Mouse (Mus musculus) intestine, postnatal 0 days (tissue): ENCODE measurements around the gene Cntnap5c. TPM values are rescaled to one million over a fixed set of nuclear protein-coding genes. Genes with fewer than 3 reads are reported as not detected.

ENCODE experiments used
- ATAC-seq: fragments of 200-750 bp; cut with Nextera tagmentation; 2 replicates; pipeline ENCODE4 v1.8.0; 2017; ENCODE audit warnings: mild to moderate bottlenecking, moderate TSS enrichment, moderate library complexity
- H3K27ac ChIP-seq: fragments of 300-500 bp; sonication (generic); 2 replicates; pipeline ENCODE4 v1.5.1; 2014; ENCODE audit warnings: mild to moderate bottlenecking, low read depth, low read length, moderate library complexity
- H3K27me3 ChIP-seq: fragments of 300-500 bp; sonication (generic); replicated peaks from 2 replicates; pipeline ENCODE4 v1.6.1; 2014; ENCODE audit warnings: low read length, mixed read lengths; ENCODE audit not compliant: control insufficient read depth, insufficient read depth
- H3K36me3 ChIP-seq: fragments of 300-500 bp; sonication (generic); 2 replicates; pipeline ENCODE4 v1.6.1; 2014; ENCODE audit warnings: mild to moderate bottlenecking, moderate library complexity; ENCODE audit not compliant: control insufficient read depth, insufficient read depth
- H3K4me1 ChIP-seq: fragments of 300-500 bp; sonication (generic); replicated peaks from 2 replicates; pipeline ENCODE4 v1.6.1; 2014; ENCODE audit warnings: antibody characterized with exemption, low read length, mixed read lengths; ENCODE audit not compliant: control insufficient read depth, insufficient read depth
- H3K4me2 ChIP-seq: fragments of 300-500 bp; sonication (generic); replicated peaks from 2 replicates; pipeline ENCODE4 v1.6.1; 2014; ENCODE audit warnings: low read depth, mild to moderate bottlenecking, moderate library complexity
- H3K4me3 ChIP-seq: fragments of 300-500 bp; sonication (generic); 2 replicates; pipeline ENCODE4 v1.5.1; 2014; ENCODE audit warnings: low read depth, low read length
- H3K9ac ChIP-seq: fragments of 300-500 bp; sonication (generic); 2 replicates; pipeline ENCODE4 v1.6.1; 2014; ENCODE audit warnings: mild to moderate bottlenecking, low read depth, low read length
- H3K9me3 ChIP-seq: fragments of 300-500 bp; sonication (generic); 2 replicates; pipeline ENCODE4 v1.6.1; 2016; ENCODE audit warnings: mixed run types; ENCODE audit not compliant: control insufficient read depth
- CTCF ChIP-seq: sonication (generic); IDR thresholded peaks from 2 replicates; pipeline ENCODE4 v1.5.1; 2016; ENCODE audit warnings: low read depth, mild to moderate bottlenecking, control low read depth, antibody characterized with exemption, moderate library complexity
- WGBS: fragments of 180-500 bp; shearing (Covaris S2); extraction: QIAGEN DNeasy Blood & Tissue Kit; methylation state at CpG from one replicate; pipeline ENCODE4 v1.1.7; 2014; 5-methylcytosine and 5-hydroxymethylcytosine counted together
- polyA plus RNA-seq: library from polyadenylated mRNA; unstranded; fragments of >200 nt; fragmentation: Nextera tagmentation; extraction: Ambion mirVana; gene quantifications from 2 replicates; pipeline ENCODE4 v1.2.1, GENCODE M21; 2015

Cntnap5c gene
- polyA plus RNA-seq, 1 experiment from 2014 or later: not detected

- Histone ChIP-seq H3K4me3 (no peak overlapping the region), H3K9me3 (no peaks in the 10 kb centered on the region), H3K4me2 (no peak overlapping the region), H3K27me3 (no peaks in the 10 kb centered on the region), H3K9ac (no peak overlapping the region), H3K4me1 (no peaks in the 10 kb centered on the region), H3K36me3 (no peaks in the 10 kb centered on the region), H3K27ac (no peak overlapping the region)
- no peak for ATAC-seq
- TF ChIP-seq CTCF: no peak
- WGBS: 77% methylated on average over 6 of the region's 6 CpGs
Measured at GRCm38 (mm10) chr17:58351310-58351709, 581.9 kb downstream of the Cntnap5c start.

- no peak overlapping the region for H3K4me2 ChIP-seq
- no peak overlapping the region for H3K4me3 ChIP-seq
- H3K4me1 ChIP-seq: no peaks in the 10 kb centered on the region
- no peak overlapping the region for H3K9ac ChIP-seq
- TF ChIP-seq CTCF: no peak
- no peak overlapping the region for H3K27ac ChIP-seq
- no peak for ATAC-seq
- H3K36me3 ChIP-seq: no peaks in the 10 kb centered on the region
- WGBS: 61% methylated on average over 2 of the region's 2 CpGs
- H3K27me3 ChIP-seq: no peaks in the 10 kb centered on the region
- no peaks in the 10 kb centered on the region for H3K9me3 ChIP-seq
Measured at GRCm38 (mm10) chr17:58356224-58356623, 586.9 kb downstream of the Cntnap5c start.

GRCm38 (mm10) chr17:58363582-58364267, 594.4 kb downstream of the Cntnap5c start:
- H3K36me3 ChIP-seq: no peaks in the 10 kb centered on the region
- no peaks in the 10 kb centered on the region for H3K9me3 ChIP-seq
- H3K4me3 ChIP-seq: no peak overlapping the region
- 71% methylated on average over 4 of the region's 4 CpGs for WGBS
- no peak for TF ChIP-seq CTCF
- H3K9ac ChIP-seq: no peak overlapping the region
- no peaks in the 10 kb centered on the region for H3K4me1 ChIP-seq
- H3K27ac ChIP-seq: no peak overlapping the region
- no peak for ATAC-seq
- no peaks in the 10 kb centered on the region for H3K27me3 ChIP-seq
- no peak overlapping the region for H3K4me2 ChIP-seq

GRCm38 (mm10) chr17:58370089-58370488, 600.7 kb downstream of the Cntnap5c start:
- ATAC-seq: no peak

GRCm38 (mm10) chr17:58407769-58408168, 638.4 kb downstream of the Cntnap5c start:
- no peak for TF ChIP-seq CTCF
- H3K9ac ChIP-seq: no peak overlapping the region
- no peak for ATAC-seq
- H3K4me1 ChIP-seq: no peaks in the 10 kb centered on the region
- no peaks in the 10 kb centered on the region for H3K36me3 ChIP-seq
- no peak overlapping the region for H3K4me3 ChIP-seq
- no peak overlapping the region for H3K27ac ChIP-seq
- H3K4me2 ChIP-seq: no peak overlapping the region
- H3K9me3 ChIP-seq: no peaks in the 10 kb centered on the region
- no peaks in the 10 kb centered on the region for H3K27me3 ChIP-seq

More at GRCm38 (mm10) chr17:58370089-58370488, 600.7 kb downstream of the Cntnap5c start:
- H3K27me3 ChIP-seq: no peaks in the 10 kb centered on the region
- no peak for TF ChIP-seq CTCF
- no peak overlapping the region for H3K4me2 ChIP-seq
- no peaks in the 10 kb centered on the region for H3K4me1 ChIP-seq
- no peak overlapping the region for H3K27ac ChIP-seq
- H3K9ac ChIP-seq: no peak overlapping the region
- H3K9me3 ChIP-seq: no peaks in the 10 kb centered on the region
- no peaks in the 10 kb centered on the region for H3K36me3 ChIP-seq
- H3K4me3 ChIP-seq: no peak overlapping the region

DNA sequence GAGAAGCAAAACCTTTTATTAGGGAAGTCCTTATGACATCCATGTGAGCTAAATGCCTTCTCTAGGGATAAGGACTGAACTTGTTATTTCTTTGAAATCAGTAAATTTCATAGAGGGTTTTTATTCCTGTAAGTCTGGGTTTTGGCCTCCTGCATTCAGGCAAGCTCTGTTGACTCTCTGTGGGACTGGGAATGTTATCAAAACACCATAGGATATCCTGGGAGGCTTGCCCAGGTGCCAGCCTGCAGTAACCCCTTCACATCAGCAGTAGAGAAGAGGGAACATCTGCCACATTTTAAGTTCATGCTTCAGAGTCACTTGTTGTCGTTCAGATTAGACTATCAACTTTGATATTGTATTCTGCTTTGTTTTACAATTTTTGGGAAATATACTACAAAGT, 639.4 kb downstream of the Cntnap5c start:
- no peak overlapping the region for H3K9ac ChIP-seq
- 62% methylated on average over 1 of the region's 1 CpGs for WGBS
- ATAC-seq: no peak
- H3K4me3 ChIP-seq: no peak overlapping the region
- H3K36me3 ChIP-seq: no peaks in the 10 kb centered on the region
- no peak for TF ChIP-seq CTCF
- no peaks in the 10 kb centered on the region for H3K4me1 ChIP-seq
- no peak overlapping the region for H3K27ac ChIP-seq
- H3K4me2 ChIP-seq: no peak overlapping the region
- H3K9me3 ChIP-seq: no peaks in the 10 kb centered on the region
- no peaks in the 10 kb centered on the region for H3K27me3 ChIP-seq

GRCm38 (mm10) chr17:58437443-58437842, 668.1 kb downstream of the Cntnap5c start:
- H3K36me3 ChIP-seq: no peaks in the 10 kb centered on the region
- H3K4me2 ChIP-seq: no peak overlapping the region
- H3K4me3 ChIP-seq: no peak overlapping the region
- no peak overlapping the region for H3K9ac ChIP-seq
- no peak overlapping the region for H3K27ac ChIP-seq
- H3K4me1 ChIP-seq: no peaks in the 10 kb centered on the region
- no peaks in the 10 kb centered on the region for H3K9me3 ChIP-seq
- no peak for ATAC-seq
- no peaks in the 10 kb centered on the region for H3K27me3 ChIP-seq
- no peak for TF ChIP-seq CTCF

Other genes starting within 250 kb of the Cntnap5c start
- not detected in 2 replicates for gene Vmn2r120, start 224.1 kb upstream of the Cntnap5c start, polyA plus RNA-seq
- gene Gm21834, start 27.4 kb upstream of the Cntnap5c start, polyA plus RNA-seq: not detected in 2 replicates